Mouse (Mus musculus) ES-E14 (cell line): ENCODE results near the gene Zfp771. TPM values are rescaled to one million over a fixed set of nuclear protein-coding genes. Genes with fewer than 3 reads are reported as not detected.

Experiments
- DNase-seq: peaks from one replicate; pipeline ENCODE4 v3.0.0-alpha.2; 2013; ENCODE audit warnings: low read depth, low spot score
- H3K27ac ChIP-seq: 2 replicates; pipeline ENCODE4 v1.5.1; 2012; ENCODE audit warnings: low read depth, mild to moderate bottlenecking, low read length, moderate library complexity, mixed read lengths; ENCODE audit not compliant: poor library complexity, insufficient read depth, severe bottlenecking
- H3K36me3 ChIP-seq: 2 replicates; pipeline ENCODE4 v1.6.1; 2012; ENCODE audit warnings: mild to moderate bottlenecking, low read length, moderate library complexity, mixed read lengths; ENCODE audit not compliant: control insufficient read depth, poor library complexity, insufficient read depth, severe bottlenecking
- H3K4me1 ChIP-seq, 2 experiments: fragments of 150-350 bp in 1 of 2; sonication (generic) in 1 of 2; 2 replicates each; pipeline ENCODE4 v1.6.1; 2012; ENCODE audit warnings: low read length in 2 of 2, mild to moderate bottlenecking in 1 of 2, mixed read lengths in 1 of 2; ENCODE audit not compliant: control insufficient read depth in 2 of 2, insufficient read depth in 2 of 2, poor library complexity in 1 of 2
- H3K4me3 ChIP-seq, 2 experiments: fragments of 150-350 bp in 1 of 2; sonication (generic) in 1 of 2; 2 replicates each; pipeline ENCODE4 v1.5.1; 2012; ENCODE audit warnings: low read length in 2 of 2, low read depth in 1 of 2, mild to moderate bottlenecking in 1 of 2, mixed read lengths in 1 of 2; ENCODE audit not compliant: insufficient read depth in 1 of 2, poor library complexity in 1 of 2, severe bottlenecking in 1 of 2
- H3K9ac ChIP-seq: 2 replicates; pipeline ENCODE4 v1.6.1; 2012; ENCODE audit warnings: low read depth, mild to moderate bottlenecking, low read length, mixed read lengths; ENCODE audit not compliant: poor library complexity, insufficient read depth, severe bottlenecking
- H3K9me3 ChIP-seq: fragments of 150-350 bp; sonication (generic); 2 replicates; pipeline ENCODE4 v1.6.1; 2012; ENCODE audit warnings: low read depth, mild to moderate bottlenecking, low read length; ENCODE audit not compliant: control insufficient read depth, insufficient read depth
- CHD2 ChIP-seq: IDR thresholded peaks from 2 replicates; pipeline ENCODE4 v1.6.1; 2014; ENCODE audit warnings: mild to moderate bottlenecking, low read depth, low read length, inconsistent platforms
- HCFC1 ChIP-seq: IDR thresholded peaks from 2 replicates; pipeline ENCODE4 v1.6.1; 2012; ENCODE audit warnings: low read length, inconsistent platforms, borderline replicate concordance; ENCODE audit not compliant: insufficient read depth
- MAFK ChIP-seq: IDR thresholded peaks from 2 replicates; pipeline ENCODE4 v1.6.1; 2014; ENCODE audit warnings: mild to moderate bottlenecking, low read depth, low read length, inconsistent platforms; ENCODE audit not compliant: insufficient read depth
- ZC3H11A ChIP-seq: IDR thresholded peaks from 2 replicates; pipeline ENCODE4 v1.6.1; 2012; ENCODE audit warnings: low read depth, mild to moderate bottlenecking, inconsistent platforms, low read length, borderline replicate concordance
- ZNF384 ChIP-seq: IDR thresholded peaks from 2 replicates; pipeline ENCODE4 v1.6.1; 2012; ENCODE audit warnings: low read depth, low read length, inconsistent platforms
- in situ Hi-C, 2 experiments: fragments of 600-800 bp; cut with MboI; formaldehyde crosslinking; loops; one replicate each; pipeline ENCODE4 v1.15.1; 2025; ENCODE audit warnings: low sequenced_read_pairs in 2 of 2, inconsistent platforms in 1 of 2; ENCODE audit not compliant: unreplicated experiment in 2 of 2
- total RNA-seq: library from RNA; depleted of rRNA; stranded (reverse); fragments of 300-350 nt; gene quantifications from 2 replicates; pipeline ENCODE4 v1.2.3, GENCODE M21; 2012

Zfp771 gene
- total RNA-seq, 1 experiment: 21.6 TPM

- no peaks in the 10 kb centered on the region for H3K9me3 ChIP-seq
- in situ Hi-C loops: no loop called here
- peaks cover 13 to 28% of the 10 kb centered on the region in 2 experiments for H3K4me1 ChIP-seq
- H3K27ac ChIP-seq: peak overlapping the region; percentile 75; the same call in 1 of the 2 replicates
- peak overlapping the region in 1 of 2 experiments; percentile 68; a peak in 2 of 4 replicates for H3K4me3 ChIP-seq
- H3K36me3 ChIP-seq: peaks cover 12% of the 10 kb centered on the region
- TF ChIP-seq HCFC1 (no peak), CHD2 (no peak), ZC3H11A (no peak), ZNF384 (no peak), MAFK (no peak)
- no peak for DNase-seq
- peak overlapping the region; percentile 40; the same call in 1 of the 2 replicates for H3K9ac ChIP-seq
Measured at GRCm38 (mm10) chr7:127209851-127210250, 34.2 kb upstream of the Zfp771 start.

GRCm38 (mm10) chr7:127210266-127210665, 33.8 kb upstream of the Zfp771 start:
- Histone ChIP-seq H3K4me1 (peaks cover 14 to 29% of the 10 kb centered on the region in 2 experiments), H3K36me3 (peaks cover 15% of the 10 kb centered on the region), H3K9ac (peak overlapping the region; percentile 40; the same call in 1 of the 2 replicates), H3K9me3 (no peaks in the 10 kb centered on the region), H3K27ac (no peak overlapping the region; the same call in 1 of the 2 replicates), H3K4me3 (no peak overlapping the region)
- TF ChIP-seq MAFK (no peak), HCFC1 (no peak), CHD2 (no peak), ZC3H11A (no peak), ZNF384 (no peak)
- in situ Hi-C loops: no loop called here
- no peak for DNase-seq

GRCm38 (mm10) chr7:127211014-127211745, 32.9 kb upstream of the Zfp771 start:
- Histone ChIP-seq H3K4me1 (peaks cover 19 to 27% of the 10 kb centered on the region in 2 experiments), H3K9me3 (no peaks in the 10 kb centered on the region), H3K36me3 (peaks cover 16% of the 10 kb centered on the region), H3K9ac (peak overlapping the region; percentile 56), H3K4me3 (no peak overlapping the region), H3K27ac (peak overlapping the region; percentile 92)
- DNase-seq: no peak
- no peak for TF ChIP-seq ZNF384
- TF ChIP-seq ZC3H11A: no peak
- TF ChIP-seq CHD2: no peak
- no peak for TF ChIP-seq HCFC1
- TF ChIP-seq MAFK: no peak
- in situ Hi-C loops: no loop called here

- peaks cover 16% of the 10 kb centered on the region for H3K36me3 ChIP-seq
- H3K9me3 ChIP-seq: no peaks in the 10 kb centered on the region
- peak; percentile 78 for DNase-seq
- H3K4me1 ChIP-seq: peaks cover 18 to 25% of the 10 kb centered on the region in 2 experiments
- TF ChIP-seq HCFC1: no peak
- peak; percentile 38; the same call in 1 of the 2 replicates for TF ChIP-seq CHD2
- H3K9ac ChIP-seq: peak overlapping the region; percentile 66
- H3K4me3 ChIP-seq: peak overlapping the region in 1 of 2 experiments; percentile 71; a peak in 2 of 4 replicates
- in situ Hi-C loops: no loop called here
- H3K27ac ChIP-seq: peak overlapping the region; percentile 98
Measured at GRCm38 (mm10) chr7:127212432-127213250, 31.4 kb upstream of the Zfp771 start.
